ENCODE assay signal across 28 mouse cellular contexts in genomic region chr1:182961076-182961475, GRCm38 (mm10). TPM values are rescaled to one million over a fixed set of nuclear protein-coding genes. Genes with fewer than 3 reads are reported as not detected.
DNase-seq lines count a peak whose midpoint lies in the region; ATAC-seq and TF ChIP-seq lines count a peak whose summit lies in the region.
"Had no signal": no experiment of that assay in that cellular context is flagged by ENCODE, and none has a peak within 500 bp of the region (broad histone marks: within the 10 kb centered on the region; RNA-seq: fewer than 3 reads in every experiment).

No protein-coding gene starts in this region.

- no peak overlapping the region for H3K4me3 ChIP-seq in midbrain, embryonic 11.5 days (ENCODE audit: low read depth, low read length)
- no peak overlapping the region for H3K4me3 ChIP-seq in midbrain, embryonic 16.5 days (ENCODE audit: low read depth, low read length)
- H3K4me3 ChIP-seq in ES-Bruce4 (ENCODE audit: low read depth, low read length) (no peak overlapping the region), ES-E14 (ENCODE audit: insufficient read depth in 1 of 2, low read depth in 1 of 2, low read length in 2 of 2, poor library complexity in 1 of 2, severe bottlenecking in 1 of 2) (no peak overlapping the region), macrophage (ENCODE audit: inconsistent target) (no peak overlapping the region)
- H3K4me3 ChIP-seq in liver, embryonic 12.5 days = no peak overlapping the region
- H3K4me3 ChIP-seq: embryonic facial prominence, embryonic 13.5 days; erythroblast, embryonic 14.5 days; forebrain, embryonic 13.5 days; hindbrain, embryonic 12.5 days had no signal

- TF ChIP-seq CTCF in ES-Bruce4 (IDR thresholded peaks at IDR 0.05; ENCODE audit: low read depth, low read length) = no peak

- H3K4me2 ChIP-seq in midbrain, embryonic 11.5 days = no peak overlapping the region
- no peak overlapping the region for H3K4me2 ChIP-seq in midbrain, embryonic 16.5 days (ENCODE audit: low read length)
- H3K4me2 ChIP-seq in liver, embryonic 12.5 days = no peak overlapping the region

- no peaks in the 10 kb centered on the region for H3K79me2 ChIP-seq in macrophage (ENCODE audit: inconsistent target)

- H3K36me3 ChIP-seq in midbrain, embryonic 11.5 days (ENCODE audit: control insufficient read depth, insufficient read depth, low read length) = no peaks in the 10 kb centered on the region
- H3K36me3 ChIP-seq in midbrain, embryonic 16.5 days (ENCODE audit: control insufficient read depth, insufficient read depth, low read length) = no peaks in the 10 kb centered on the region
- H3K36me3 ChIP-seq in ES-Bruce4 (ENCODE audit: control insufficient read depth, insufficient read depth, low read length, poor library complexity, severe bottlenecking) = no peaks in the 10 kb centered on the region
- no peaks in the 10 kb centered on the region for H3K36me3 ChIP-seq in ES-E14 (ENCODE audit: control insufficient read depth, insufficient read depth, low read length, poor library complexity, severe bottlenecking)
- H3K36me3 ChIP-seq in macrophage (ENCODE audit: inconsistent target) = no peaks in the 10 kb centered on the region
- no peaks in the 10 kb centered on the region for H3K36me3 ChIP-seq in liver, embryonic 12.5 days
- H3K36me3 ChIP-seq: embryonic facial prominence, embryonic 10.5 days; embryonic facial prominence, embryonic 13.5 days; forebrain, embryonic 10.5 days; hindbrain, embryonic 12.5 days; intestine, embryonic 15.5 days had no signal

- in situ Hi-C loops in ES-E14 (cut with MboI; ENCODE audit: low sequenced_read_pairs in 2 of 2, unreplicated experiment in 2 of 2) = no loop called here

- H3K4me1 ChIP-seq in midbrain, embryonic 11.5 days (ENCODE audit: control insufficient read depth, insufficient read depth, low read length) = peaks cover 8% of the 10 kb centered on the region; the same call in 1 of the 2 replicates
- peaks cover 19% of the 10 kb centered on the region for H3K4me1 ChIP-seq in midbrain, embryonic 16.5 days (ENCODE audit: control insufficient read depth, insufficient read depth, low read length)
- H3K4me1 ChIP-seq in ES-Bruce4 (ENCODE audit: control insufficient read depth, insufficient read depth, low read length) = no peaks in the 10 kb centered on the region
- peaks cover 2 to 22% of the 10 kb centered on the region in 2 experiments; a peak in 2 of 4 replicates for H3K4me1 ChIP-seq in ES-E14 (ENCODE audit: control insufficient read depth in 2 of 2, insufficient read depth in 2 of 2, low read length in 2 of 2, poor library complexity in 1 of 2)
- H3K4me1 ChIP-seq in liver, embryonic 12.5 days = 0 out of 2 replicates have a peak, but pooled peaks cover 11% of the 10 kb centered on the region

- ATAC-seq in midbrain, embryonic 11.5 days (ENCODE audit: low FRiP score) = no peak
- ATAC-seq in midbrain, embryonic 16.5 days = no peak
- no peak for ATAC-seq in liver, embryonic 12.5 days
- ATAC-seq: CD4-positive, CD25-positive, alpha-beta regulatory T cell, adult 4 months; forebrain, embryonic 16.5 days; intestine, embryonic 15.5 days had no signal

- DNase-seq in midbrain, embryonic 11.5 days (ENCODE audit: low spot score, missing footprints) = peak; percentile 54
- no peak for DNase-seq in ES-E14 (ENCODE audit: low read depth, low spot score)
- DNase-seq in heart, adult 11 months = no peak
- DNase-seq: adrenal gland, adult 2 months; adrenal gland, postnatal 14 days; cerebellum, adult 11 months; cerebellum, adult 2 months; cerebellum, adult 9-11 months; cerebellum, postnatal 25 days; embryo, embryonic 11 days; gastrocnemius, postnatal 10 days; gastrocnemius, postnatal 36 days had no signal

- H3K9ac ChIP-seq in midbrain, embryonic 11.5 days (ENCODE audit: low read length) = no peak overlapping the region
- no peak overlapping the region for H3K9ac ChIP-seq in midbrain, embryonic 16.5 days (ENCODE audit: low read depth, low read length)
- no peak overlapping the region for H3K9ac ChIP-seq in ES-Bruce4 (ENCODE audit: low read depth, poor library complexity, severe bottlenecking)
- no peak overlapping the region for H3K9ac ChIP-seq in ES-E14 (ENCODE audit: insufficient read depth, low read depth, low read length, poor library complexity, severe bottlenecking)
- no peak overlapping the region for H3K9ac ChIP-seq in liver, embryonic 12.5 days
- H3K9ac ChIP-seq: embryonic facial prominence, embryonic 13.5 days; forebrain, embryonic 13.5 days; hindbrain, embryonic 12.5 days; intestine, embryonic 15.5 days had no signal

- H3K9me3 ChIP-seq in midbrain, embryonic 11.5 days (ENCODE audit: control insufficient read depth, low read length) = no peaks in the 10 kb centered on the region
- no peaks in the 10 kb centered on the region for H3K9me3 ChIP-seq in midbrain, embryonic 16.5 days (replicated peaks; ENCODE audit: control insufficient read depth, low read length, poor library complexity, severe bottlenecking)
- H3K9me3 ChIP-seq in ES-Bruce4 (replicated peaks; ENCODE audit: control insufficient read depth, insufficient read depth, low read length, poor library complexity, severe bottlenecking) = no peaks in the 10 kb centered on the region
- H3K9me3 ChIP-seq in ES-E14 (ENCODE audit: control insufficient read depth, insufficient read depth, low read depth, low read length) = no peaks in the 10 kb centered on the region
- H3K9me3 ChIP-seq in liver, embryonic 12.5 days (replicated peaks) = no peaks in the 10 kb centered on the region
- H3K9me3 ChIP-seq: embryonic facial prominence, embryonic 10.5 days; embryonic facial prominence, embryonic 13.5 days; forebrain, embryonic 10.5 days; forebrain, embryonic 13.5 days; hindbrain, embryonic 12.5 days; intestine, embryonic 15.5 days had no signal

- 0 out of 2 replicates have a peak, but pooled peaks have one; percentile 50 for TF ChIP-seq EP300 in ES-Bruce4 (IDR thresholded peaks at IDR 0.05; ENCODE audit: insufficient read depth, low read depth, low read length)

- peaks cover 2% of the 10 kb centered on the region; the same call in 1 of the 2 replicates for H3K27me3 ChIP-seq in midbrain, embryonic 11.5 days (ENCODE audit: control insufficient read depth, insufficient read depth, low read length)
- H3K27me3 ChIP-seq in midbrain, embryonic 16.5 days (ENCODE audit: control insufficient read depth, insufficient read depth, low read depth, low read length) = 0 out of 2 replicates have a peak, but pooled peaks cover 4% of the 10 kb centered on the region
- H3K27me3 ChIP-seq in ES-Bruce4 (ENCODE audit: control insufficient read depth, insufficient read depth, low read length, poor library complexity, severe bottlenecking) = no peaks in the 10 kb centered on the region
- H3K27me3 ChIP-seq in liver, embryonic 12.5 days (replicated peaks) = peaks cover 41% of the 10 kb centered on the region
- H3K27me3 ChIP-seq: intestine, embryonic 15.5 days had no signal

- 74% methylated on average over 5 of the region's 5 CpGs for WGBS in midbrain, embryonic 11.5 days
- WGBS in midbrain, embryonic 16.5 days = 72% methylated on average over 5 of the region's 5 CpGs
- WGBS in macrophage (ENCODE audit: missing documents) = 95% methylated on average over 5 of the region's 5 CpGs
- 51% methylated on average over 5 of the region's 5 CpGs for WGBS in liver, embryonic 12.5 days (ENCODE audit: insufficient replicate concordance)

- TF ChIP-seq POLR2A in ES-Bruce4 (IDR thresholded peaks at IDR 0.05; ENCODE audit: insufficient read depth, low read length) = no peak

- H3K27ac ChIP-seq in midbrain, embryonic 11.5 days (ENCODE audit: low read depth, low read length) = no peak overlapping the region
- no peak overlapping the region for H3K27ac ChIP-seq in midbrain, embryonic 16.5 days (ENCODE audit: low read length)
- H3K27ac ChIP-seq in ES-Bruce4 (ENCODE audit: insufficient read depth, low read length) (peak overlapping the region; percentile 26; the same call in 1 of the 2 replicates), ES-E14 (ENCODE audit: insufficient read depth, low read depth, low read length, poor library complexity, severe bottlenecking) (no peak overlapping the region; the same call in 1 of the 2 replicates), macrophage (0 out of 2 replicates have a peak overlapping the region, but pooled peaks have one; percentile 7)
- H3K27ac ChIP-seq in liver, embryonic 12.5 days = no peak overlapping the region
- H3K27ac ChIP-seq: embryonic facial prominence, embryonic 10.5 days; embryonic facial prominence, embryonic 13.5 days; forebrain, embryonic 10.5 days; forebrain, embryonic 13.5 days; hindbrain, embryonic 12.5 days; intestine, embryonic 15.5 days had no signal

TF ChIP-seq in ES-E14, 5 proteins besides CTCF, POLR2A, EP300 and RAD21:
- TF ChIP-seq MAFK (IDR thresholded peaks at IDR 0.05; ENCODE audit: insufficient read depth, low read depth, low read length) (peak; percentile 98), HCFC1 (IDR thresholded peaks at IDR 0.05; ENCODE audit: borderline replicate concordance, insufficient read depth, low read length) (no peak), ZNF384 (IDR thresholded peaks at IDR 0.05; ENCODE audit: low read depth, low read length) (no peak), ZC3H11A (IDR thresholded peaks at IDR 0.05; ENCODE audit: borderline replicate concordance, low read depth, low read length) (no peak), CHD2 (IDR thresholded peaks at IDR 0.05; ENCODE audit: low read depth, low read length) (no peak)

RNA-seq across cellular contexts. Expression of gene Tlr5, which starts 6.5 kb away (rescaled TPM):
- polyA plus RNA-seq in midbrain, embryonic 11.5 days (2014; fragmentation: Nextera tagmentation; extraction: Ambion mirVana) = 0.57 and 0.79 TPM in 2 replicates
- polyA plus RNA-seq in midbrain, embryonic 16.5 days (2015; fragmentation: Nextera tagmentation; extraction: Ambion mirVana) = 0.06 and 0.20 TPM in 2 replicates
- polyA plus RNA-seq in ES-Bruce4 (2011; ENCODE audit: insufficient read depth, insufficient read length, low read depth, missing spikeins) = 1.5 and 1.9 TPM in 2 replicates
- 0.37 and 0.54 TPM in 2 replicates for total RNA-seq in ES-E14 (2012; rRNA removed)
- 10 to 100 TPM in 3 of 26 experiments, 1 to 10 TPM in 10, under 1 TPM in 8, not detected in 5; 0.19 to 18.4 (median 3.9) TPM for total RNA-seq in macrophage (2018; cell fraction: chromatin; rRNA removed)
- 1 to 10 TPM in 13 of 26 experiments, under 1 TPM in 13; 0.06 to 3.7 (median 1.3) TPM for total RNA-seq in macrophage (2018; cell fraction: cytosol; rRNA removed)
- 10 to 100 TPM in 6 of 26 experiments, 1 to 10 TPM in 9, under 1 TPM in 10, not detected in 1; 0.12 to 22.8 (median 1.7) TPM for total RNA-seq in macrophage (2018; cell fraction: nucleus; rRNA removed)
- 2.0 to 4.6 TPM (median 2.6 TPM) in 3 replicates for polyA plus RNA-seq in macrophage (2018)
- polyA plus RNA-seq in liver, embryonic 12.5 days (2016; fragmentation: Nextera tagmentation; extraction: Ambion mirVana) = 0.42 and 0.60 TPM in 2 replicates
- total RNA-seq: common myeloid progenitor, adult 5-6 weeks; hematopoietic stem cell, adult 5-6 weeks had no signal
- polyA plus RNA-seq: C2C12; erythroblast, embryonic 14.5 days had no signal

Comparison
In these comparisons a context has a peak if more than half of its experiments do, and no peak if none do; other contexts are left out.
1. H3K27ac ChIP-seq: peak in ES-Bruce4 (single experiment) and macrophage (single experiment); none in midbrain, embryonic 11.5 days (single experiment), midbrain, embryonic 16.5 days (single experiment), ES-E14 (single experiment) and liver, embryonic 12.5 days (single experiment).